Mouse (Mus musculus) cortical plate, adult 2 months (tissue): ENCODE results near the gene Znrf2. TPM values are rescaled to one million over a fixed set of nuclear protein-coding genes. Genes with fewer than 3 reads are reported as not detected.
A peak's percentile ranks its signal among the peaks of the same experiment; 100 is the strongest.

ENCODE experiments used
- H3K27ac ChIP-seq: fragments of 200-500 bp; 2 replicates; pipeline ENCODE4 v1.5.1; 2012; ENCODE audit warnings: low read length, control low read depth, inconsistent platforms; ENCODE audit not compliant: insufficient read depth
- H3K4me1 ChIP-seq: fragments of 200-500 bp; 2 replicates; pipeline ENCODE4 v1.6.1; 2011; ENCODE audit warnings: low read length; ENCODE audit not compliant: control insufficient read depth, insufficient read depth
- H3K4me3 ChIP-seq: fragments of 200-500 bp; 2 replicates; pipeline ENCODE4 v1.5.1; 2011; ENCODE audit warnings: mild to moderate bottlenecking, low read length, control low read depth; ENCODE audit not compliant: insufficient read depth
- CTCF ChIP-seq: fragments of 200-500 bp; IDR thresholded peaks from 2 replicates; pipeline ENCODE4 v1.5.1; 2011; ENCODE audit warnings: mild to moderate bottlenecking, control low read depth, low read length; ENCODE audit not compliant: insufficient read depth; ENCODE audit errors: extremely low read depth
- POLR2A ChIP-seq: fragments of 200-500 bp; IDR thresholded peaks from 2 replicates; pipeline ENCODE4 v1.6.1; 2011; ENCODE audit warnings: mild to moderate bottlenecking, low read length, control low read depth; ENCODE audit not compliant: insufficient read depth; ENCODE audit errors: extremely low read depth
- polyA plus RNA-seq: library from polyadenylated mRNA; depleted of rRNA; stranded (reverse); fragments of >200 nt; gene quantifications from 2 replicates; pipeline ENCODE4 v1.2.3, GENCODE M21; 2012

Znrf2 gene
- polyA plus RNA-seq, 1 experiment: 6.6 TPM

GRCm38 (mm10) chr6:54804066-54804864 lies 12.5 kb upstream of the Znrf2 start:
- no peaks in the 10 kb centered on the region for H3K4me1 ChIP-seq
- no peak overlapping the region for H3K4me3 ChIP-seq
- no peak overlapping the region for H3K27ac ChIP-seq
- TF ChIP-seq POLR2A: no peak
- TF ChIP-seq CTCF: no peak

DNA sequence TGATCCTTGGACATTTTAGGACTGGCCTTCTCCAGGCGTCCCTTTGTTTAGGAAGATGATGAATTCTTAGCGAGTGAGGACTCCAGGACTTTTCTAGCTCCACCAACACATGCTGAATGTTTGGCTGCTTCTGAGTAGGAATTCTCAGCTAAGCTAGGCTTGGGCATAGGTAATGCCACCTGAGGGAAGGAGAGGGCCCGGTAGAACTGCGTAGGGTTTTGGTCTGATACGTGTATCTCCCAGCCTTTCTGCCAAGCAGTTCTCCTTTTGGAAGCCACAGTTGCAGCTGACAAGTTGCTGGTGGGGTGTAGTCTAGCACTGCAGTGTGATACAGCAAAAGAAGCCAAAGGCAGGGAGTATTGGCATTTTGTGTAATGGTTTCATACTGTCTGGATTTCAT lies 10.9 kb upstream of the Znrf2 start:
- H3K27ac ChIP-seq: no peak overlapping the region
- H3K4me3 ChIP-seq: no peak overlapping the region
- no peaks in the 10 kb centered on the region for H3K4me1 ChIP-seq
- no peak for TF ChIP-seq POLR2A
- TF ChIP-seq CTCF: no peak

- Histone ChIP-seq H3K4me1 (peaks cover 4% of the 10 kb centered on the region; the same call in 1 of the 2 replicates), H3K4me3 (no peak overlapping the region), H3K27ac (no peak overlapping the region)
- TF ChIP-seq CTCF (peak; percentile 53), POLR2A (no peak)
Observed at GRCm38 (mm10) chr6:54809531-54810313, 7.0 kb upstream of the Znrf2 start.

DNA sequence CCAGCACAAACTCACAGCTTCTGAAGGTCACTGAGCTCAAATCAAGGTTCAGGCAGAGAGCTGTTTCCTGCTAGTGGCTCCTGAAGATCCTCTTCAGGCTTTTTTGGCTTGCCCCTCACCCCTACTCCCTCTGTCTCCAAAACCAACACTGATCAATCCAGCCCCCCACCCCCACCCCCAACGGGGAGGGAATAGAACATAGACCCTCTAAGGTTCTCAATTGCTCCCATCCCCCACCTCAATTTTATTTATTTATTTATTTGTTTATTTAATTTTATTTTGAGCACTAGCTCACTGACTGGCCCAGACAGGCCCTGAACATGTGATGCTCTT lies 6.4 kb upstream of the Znrf2 start:
- Histone ChIP-seq H3K4me1 (peaks cover 4% of the 10 kb centered on the region; the same call in 1 of the 2 replicates), H3K4me3 (no peak overlapping the region), H3K27ac (no peak overlapping the region)
- TF ChIP-seq CTCF (no peak), POLR2A (no peak)

GRCm38 (mm10) chr6:54811546-54812250 lies 5.0 kb upstream of the Znrf2 start:
- H3K4me1 ChIP-seq: peaks cover 4% of the 10 kb centered on the region; the same call in 1 of the 2 replicates
- H3K4me3 ChIP-seq: no peak overlapping the region
- no peak overlapping the region for H3K27ac ChIP-seq
- TF ChIP-seq CTCF: no peak
- TF ChIP-seq POLR2A: no peak

GRCm38 (mm10) chr6:54812276-54812675 lies 4.4 kb upstream of the Znrf2 start:
- TF ChIP-seq CTCF (no peak), POLR2A (no peak)
- no peak overlapping the region for H3K27ac ChIP-seq

GRCm38 (mm10) chr6:54815428-54816130 lies 1.1 kb upstream of the Znrf2 start:
- no peak for TF ChIP-seq CTCF
- no peak for TF ChIP-seq POLR2A
- H3K27ac ChIP-seq: no peak overlapping the region
- peaks cover 5% of the 10 kb centered on the region; the same call in 1 of the 2 replicates for H3K4me1 ChIP-seq
- peak overlapping the region; percentile 48; the same call in 1 of the 2 replicates for H3K4me3 ChIP-seq

More at GRCm38 (mm10) chr6:54812276-54812675, 4.4 kb upstream of the Znrf2 start:
- H3K4me1 ChIP-seq: peaks cover 4% of the 10 kb centered on the region; the same call in 1 of the 2 replicates
- H3K4me3 ChIP-seq: no peak overlapping the region

GRCm38 (mm10) chr6:54817266-54817767 lies 601 bp downstream of the Znrf2 start:
- peak overlapping the region; percentile 76; the same call in 1 of the 2 replicates for H3K27ac ChIP-seq
- H3K4me3 ChIP-seq: peak overlapping the region; percentile 48
- peaks cover 3% of the 10 kb centered on the region; the same call in 1 of the 2 replicates for H3K4me1 ChIP-seq
- 0 out of 2 replicates have a peak, but pooled peaks have one; percentile 7 for TF ChIP-seq POLR2A
- TF ChIP-seq CTCF: no peak

DNA sequence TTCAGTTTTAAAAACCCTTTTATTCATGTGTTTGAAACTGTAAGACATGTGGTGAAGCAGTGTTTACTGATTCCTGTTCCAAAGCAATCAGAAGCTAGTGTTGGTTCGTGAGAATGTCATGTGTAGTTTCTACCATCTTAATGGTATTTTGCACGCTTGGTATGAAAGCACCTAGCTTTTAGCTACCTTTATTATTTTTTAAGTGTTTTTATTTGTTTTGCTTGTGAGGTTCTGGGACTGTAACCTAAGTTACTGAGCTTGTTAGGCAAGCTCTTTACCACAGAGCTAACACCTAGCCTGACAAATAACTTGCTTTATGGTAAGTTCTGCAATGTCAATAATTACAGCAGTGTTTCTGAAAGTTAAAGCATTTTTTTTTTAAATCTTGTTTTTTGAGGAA lies 1.7 kb downstream of the Znrf2 start:
- H3K4me3 ChIP-seq: peak overlapping the region; percentile 48; the same call in 1 of the 2 replicates
- H3K4me1 ChIP-seq: peaks cover 1% of the 10 kb centered on the region; the same call in 1 of the 2 replicates
- TF ChIP-seq POLR2A: no peak
- TF ChIP-seq CTCF: no peak
- H3K27ac ChIP-seq: no peak overlapping the region

GRCm38 (mm10) chr6:54819272-54819671 lies 2.6 kb downstream of the Znrf2 start:
- TF ChIP-seq CTCF (no peak), POLR2A (no peak)
- Histone ChIP-seq H3K27ac (no peak overlapping the region), H3K4me3 (no peak overlapping the region), H3K4me1 (peaks cover 1% of the 10 kb centered on the region; the same call in 1 of the 2 replicates)
